8 mouse cellular contexts compared by ENCODE assay signal in the genomic region with DNA sequence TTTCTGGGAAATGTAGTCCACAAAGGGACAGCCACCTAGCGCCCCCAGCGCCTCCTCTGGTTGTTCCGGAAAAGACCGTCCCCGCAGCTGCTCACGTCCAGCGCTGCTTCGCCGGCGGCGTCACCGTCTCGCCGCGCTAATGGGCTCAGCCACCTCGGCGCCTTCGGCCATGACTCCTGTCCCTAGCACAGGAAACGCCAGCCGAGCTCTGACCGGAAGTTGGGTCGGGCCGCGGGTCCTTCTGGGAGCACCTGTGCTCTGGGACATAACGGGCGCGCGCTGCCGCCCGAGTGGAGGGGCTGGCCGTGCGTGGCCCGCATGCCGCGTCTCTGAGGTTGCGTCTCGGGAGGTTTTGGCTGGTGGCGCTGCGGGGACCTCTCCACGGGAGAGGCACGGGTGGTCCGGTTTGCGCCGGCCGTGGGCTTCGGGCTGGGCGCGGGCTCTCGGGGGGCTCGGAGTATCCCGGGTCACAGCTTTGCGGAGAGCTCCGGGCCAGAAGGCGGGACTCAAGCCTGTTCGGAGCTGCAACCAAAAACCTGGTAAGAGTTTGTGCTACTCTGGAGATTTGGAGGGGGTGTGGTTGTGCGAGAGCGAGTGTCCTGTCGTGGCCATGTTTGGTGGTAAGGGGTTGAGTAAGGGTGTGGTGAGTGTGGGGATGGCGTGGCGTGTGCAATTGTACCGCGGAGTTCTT. TPM values are rescaled to one million over a fixed set of nuclear protein-coding genes. Genes with fewer than 3 reads are reported as not detected.
DNase-seq lines count a peak whose midpoint lies in the region; ATAC-seq and TF ChIP-seq lines count a peak whose summit lies in the region.

Gene Zfp568 (plus strand): TSS at position 266 of the 691 bp plus-strand sequence.

- peak; percentile 92 for TF ChIP-seq POLR2A in heart, adult 2 months (IDR thresholded peaks at IDR 0.05; ENCODE audit: insufficient read depth, low read depth, low read length)

- peak within 1 kb of the TSS; percentile 67 for H3K4me2 ChIP-seq in embryonic facial prominence, embryonic 13.5 days
- peak within 1 kb of the TSS; percentile 69 for H3K4me2 ChIP-seq in limb, embryonic 13.5 days (replicated peaks)
- H3K4me2 ChIP-seq in midbrain, embryonic 16.5 days (ENCODE audit: low read length), result peak within 1 kb of the TSS; percentile 78

- peak; percentile 79 for ATAC-seq in embryonic facial prominence, embryonic 13.5 days (ENCODE audit: insufficient number of reproducible peaks, insufficient read depth, low FRiP score, low TSS enrichment, low read depth)
- ATAC-seq in limb, embryonic 13.5 days (ENCODE audit: low FRiP score, low read depth), result peak; percentile 92
- ATAC-seq in midbrain, embryonic 16.5 days, result peak; percentile 96

- TF ChIP-seq CTCF in heart, adult 2 months (IDR thresholded peaks at IDR 0.05), result peak; percentile 89

- H3K4me1 ChIP-seq in embryonic facial prominence, embryonic 13.5 days, result peaks cover 25% of the 10 kb centered on the region
- H3K4me1 ChIP-seq in heart, adult 2 months (ENCODE audit: control insufficient read depth, insufficient read depth, low read length), result peaks cover 8% of the 10 kb centered on the region
- peaks cover 34% of the 10 kb centered on the region for H3K4me1 ChIP-seq in limb, embryonic 13.5 days
- peaks cover 17% of the 10 kb centered on the region for H3K4me1 ChIP-seq in midbrain, embryonic 16.5 days (ENCODE audit: control insufficient read depth, insufficient read depth, low read length)

- H3K9ac ChIP-seq in embryonic facial prominence, embryonic 13.5 days, result peak within 1 kb of the TSS; percentile 88
- H3K9ac ChIP-seq in heart, adult 2 months (ENCODE audit: low read depth, low read length), result peak within 1 kb of the TSS; percentile 96
- peak within 1 kb of the TSS; percentile 92 for H3K9ac ChIP-seq in limb, embryonic 13.5 days
- peak within 1 kb of the TSS; percentile 88 for H3K9ac ChIP-seq in midbrain, embryonic 16.5 days (ENCODE audit: low read depth, low read length)

- peaks cover 24% of the 10 kb centered on the region for H3K36me3 ChIP-seq in embryonic facial prominence, embryonic 13.5 days
- H3K36me3 ChIP-seq in heart, adult 2 months (ENCODE audit: control insufficient read depth, insufficient read depth, low read length), result peaks cover 17% of the 10 kb centered on the region
- H3K36me3 ChIP-seq in limb, embryonic 13.5 days, result peaks cover 29% of the 10 kb centered on the region
- H3K36me3 ChIP-seq in midbrain, embryonic 16.5 days (ENCODE audit: control insufficient read depth, insufficient read depth, low read length), result peaks cover 5% of the 10 kb centered on the region

- H3K27ac ChIP-seq in embryonic facial prominence, embryonic 13.5 days, result peak within 1 kb of the TSS; percentile 96
- H3K27ac ChIP-seq in heart, adult 2 months, result peak within 1 kb of the TSS; percentile 81
- H3K27ac ChIP-seq in limb, embryonic 13.5 days, result peak within 1 kb of the TSS; percentile 97
- peak within 1 kb of the TSS; percentile 89 for H3K27ac ChIP-seq in midbrain, embryonic 16.5 days (ENCODE audit: low read length)

- no peaks in the 10 kb centered on the region for H3K27me3 ChIP-seq in embryonic facial prominence, embryonic 13.5 days
- no peaks in the 10 kb centered on the region for H3K27me3 ChIP-seq in heart, adult 2 months (ENCODE audit: control insufficient read depth, insufficient read depth, low read length)
- H3K27me3 ChIP-seq in limb, embryonic 13.5 days, result no peaks in the 10 kb centered on the region
- H3K27me3 ChIP-seq in midbrain, embryonic 16.5 days (ENCODE audit: control insufficient read depth, insufficient read depth, low read depth, low read length), result no peaks in the 10 kb centered on the region

- intact Hi-C loops in heart, adult 2 months (cut with DNase I), result loop anchor here (2.0 to 5.0 kb wide), 5 partner anchors 29 to 215 kb away; partner anchors contain the start of genes Zfp383, Zfp74, Zfp790 and Zfp84

- peak; percentile 98 for DNase-seq in 3134 (ENCODE audit: extremely low read depth, insufficient read length, low spot score)
- peak; percentile 96 for DNase-seq in adrenal gland, postnatal 36 days
- peak; percentile 92 to 97 for DNase-seq in heart, adult 2 months
- DNase-seq in kidney, adult 8-10 months, result peak; percentile 95
- peak; percentile 87 to 91 for DNase-seq in spleen, postnatal 10 days (ENCODE audit: low spot score in 2 of 2)

- H3K79me2 ChIP-seq in heart, adult 2 months (replicated peaks; ENCODE audit: control insufficient read depth, insufficient read depth, low read length), result peaks cover 4% of the 10 kb centered on the region

- H3K9me3 ChIP-seq in embryonic facial prominence, embryonic 13.5 days, result no peaks in the 10 kb centered on the region
- H3K9me3 ChIP-seq in limb, embryonic 13.5 days, result no peaks in the 10 kb centered on the region
- no peaks in the 10 kb centered on the region for H3K9me3 ChIP-seq in midbrain, embryonic 16.5 days (replicated peaks; ENCODE audit: control insufficient read depth, low read length, poor library complexity, severe bottlenecking)

- 0 out of 2 replicates have a peak, but pooled peaks have one; percentile 21 for TF ChIP-seq EP300 in heart, adult 2 months (IDR thresholded peaks at IDR 0.05; ENCODE audit: insufficient read depth, low read depth, low read length)

- peak within 1 kb of the TSS; percentile 90 for H3K4me3 ChIP-seq in embryonic facial prominence, embryonic 13.5 days
- H3K4me3 ChIP-seq in heart, adult 2 months, result peak within 1 kb of the TSS; percentile 82
- H3K4me3 ChIP-seq in limb, embryonic 13.5 days, result peak within 1 kb of the TSS; percentile 82
- peak within 1 kb of the TSS; percentile 94 for H3K4me3 ChIP-seq in midbrain, embryonic 16.5 days (ENCODE audit: low read depth, low read length)

- WGBS in embryonic facial prominence, embryonic 13.5 days, result under 1% methylated on average over 62 of the region's 62 CpGs
- WGBS in heart, adult 2 months, result under 1% methylated on average over 62 of the region's 62 CpGs
- WGBS in limb, embryonic 13.5 days, result under 1% methylated on average over 62 of the region's 62 CpGs
- under 1% methylated on average over 62 of the region's 62 CpGs for WGBS in midbrain, embryonic 16.5 days

RNA-seq across cellular contexts. Expression of gene Zfp568, which starts in this region (rescaled TPM):
- total RNA-seq in adrenal gland, postnatal 36 days (2021), result 10 to 100 TPM; 12.4 to 13.8 TPM
- 13.3 and 17.5 TPM in 2 replicates for polyA plus RNA-seq in embryonic facial prominence, embryonic 13.5 days (2015; fragmentation: Nextera tagmentation; extraction: Ambion mirVana)
- 10 to 100 TPM; 19.6 to 28.1 TPM for total RNA-seq in heart, adult 2 months (2021)
- polyA plus RNA-seq in heart, adult 2 months (2012; rRNA removed), result 5.6 and 12.5 TPM in 2 replicates
- 27.2 and 27.9 TPM in 2 replicates for polyA plus RNA-seq in limb, embryonic 13.5 days (2015; fragmentation: Nextera tagmentation; extraction: Ambion mirVana)
- 3.4 and 4.3 TPM in 2 replicates for polyA plus RNA-seq in midbrain, embryonic 16.5 days (2015; fragmentation: Nextera tagmentation; extraction: Ambion mirVana)

Comparison
In these comparisons a context has a peak if more than half of its experiments do, and no peak if none do; other contexts are left out.
1. Peak in every context shown above with its lines: DNase-seq, ATAC-seq, H3K4me3 ChIP-seq and H3K27ac ChIP-seq.